Mouse (Mus musculus): ENCODE data around the gene Ifnk. TPM values are rescaled to one million over a fixed set of nuclear protein-coding genes. Genes with fewer than 3 reads are reported as not detected.
A peak's percentile ranks its signal among the peaks of the same experiment; 100 is the strongest.

Gene Ifnk
- total RNA-seq (2021), result not detected in 2 replicates
- long read RNA-seq, experiment 1, result 0 reads
- long read RNA-seq, experiment 2, result 0 reads

GRCm38 (mm10) chr4:35151756-35152155, at the start of gene Ifnk:
Gene Ifnk (plus strand): TSS chr4:35152056.
- no peak for DNase-seq

GRCm38 (mm10) chr4:35105115-35105773, 46.6 kb upstream of the Ifnk start:
- DNase-seq, result no peak

GRCm38 (mm10) chr4:35112452-35112851, 39.4 kb upstream of the Ifnk start:
- DNase-seq, result no peak

- DNase-seq, result peak; percentile 24
These were observed 38.2 kb upstream of the Ifnk start for GRCm38 (mm10) chr4:35113516-35114248.

GRCm38 (mm10) chr4:35114950-35115349, 36.9 kb upstream of the Ifnk start:
- DNase-seq, result no peak

GRCm38 (mm10) chr4:35115933-35116332, 35.9 kb upstream of the Ifnk start:
- no peak for DNase-seq

- no peak for DNase-seq
These were observed 34.7 kb upstream of the Ifnk start for GRCm38 (mm10) chr4:35117144-35117543.

GRCm38 (mm10) chr4:35118851-35119250, 33.0 kb upstream of the Ifnk start:
- no peak for DNase-seq

- DNase-seq, result no peak
These were observed 31.7 kb upstream of the Ifnk start for GRCm38 (mm10) chr4:35120159-35120558.

- DNase-seq, result no peak
These were observed 31.3 kb upstream of the Ifnk start for GRCm38 (mm10) chr4:35120575-35120974.

- DNase-seq, result no peak
These were observed 30.8 kb upstream of the Ifnk start for GRCm38 (mm10) chr4:35121060-35121459.

GRCm38 (mm10) chr4:35123087-35123486, 28.8 kb upstream of the Ifnk start:
- DNase-seq, result no peak

GRCm38 (mm10) chr4:35124027-35124426, 27.8 kb upstream of the Ifnk start:
- DNase-seq, result no peak

GRCm38 (mm10) chr4:35125299-35125777, 26.5 kb upstream of the Ifnk start:
- DNase-seq, result peak; percentile 41

GRCm38 (mm10) chr4:35126776-35127175, 25.1 kb upstream of the Ifnk start:
- no peak for DNase-seq

- DNase-seq, result no peak
These were observed 24.1 kb upstream of the Ifnk start for GRCm38 (mm10) chr4:35127759-35128158.

- DNase-seq, result no peak
These were observed 21.4 kb upstream of the Ifnk start for GRCm38 (mm10) chr4:35130411-35130948.

- DNase-seq, result no peak
These were observed 20.3 kb upstream of the Ifnk start for GRCm38 (mm10) chr4:35131592-35131991.

- no peak for DNase-seq
These were observed 18.4 kb upstream of the Ifnk start for GRCm38 (mm10) chr4:35133411-35133810.

GRCm38 (mm10) chr4:35134846-35135611, 16.8 kb upstream of the Ifnk start:
- no peak for DNase-seq

- no peak for DNase-seq
These were observed 16.1 kb upstream of the Ifnk start for GRCm38 (mm10) chr4:35135806-35136205.

- DNase-seq, result no peak
These were observed 14.9 kb upstream of the Ifnk start for GRCm38 (mm10) chr4:35136996-35137395.

- DNase-seq, result no peak
These were observed 13.8 kb upstream of the Ifnk start for GRCm38 (mm10) chr4:35138077-35138476.

Measured in adrenal gland, postnatal 14 days (tissue).